Mouse (Mus musculus) megakaryocyte, embryonic 14.5 days (primary cell): ENCODE data around the gene Ptprh. TPM values are rescaled to one million over a fixed set of nuclear protein-coding genes. Genes with fewer than 3 reads are reported as not detected.
A peak's percentile ranks its signal among the peaks of the same experiment; 100 is the strongest.

Experiments used
- H3K27me3 ChIP-seq: replicated peaks from 2 replicates; pipeline ENCODE3; 2012; ENCODE audit warnings: inconsistent platforms
- H3K36me3 ChIP-seq: replicated peaks from 2 replicates; pipeline ENCODE3; 2012; ENCODE audit warnings: low read length, inconsistent platforms, mixed read lengths
- H3K4me1 ChIP-seq: 2 replicates; pipeline ENCODE4 v1.6.1; 2012; ENCODE audit warnings: inconsistent platforms
- H3K4me3 ChIP-seq: replicated peaks from 2 replicates; pipeline ENCODE3; 2012; ENCODE audit warnings: moderate library complexity, mild to moderate bottlenecking, inconsistent platforms
- H3K9me3 ChIP-seq: 2 replicates; pipeline ENCODE4 v1.6.1; 2012; ENCODE audit warnings: inconsistent platforms
- FLI1 ChIP-seq: IDR thresholded peaks from 2 replicates; pipeline ENCODE4 v1.6.1; 2012; ENCODE audit warnings: low read length, inconsistent platforms, mixed read lengths
- GATA1 ChIP-seq: IDR thresholded peaks from 3 replicates; pipeline ENCODE4 v1.6.1; 2012; ENCODE audit warnings: mixed read lengths, low read length, inconsistent platforms, borderline replicate concordance
- polyA plus RNA-seq: library from polyadenylated mRNA; stranded (reverse); fragments of >175 nt; gene quantifications from 2 replicates; pipeline ENCODE4 v1.2.3, GENCODE M21; 2012; ENCODE audit warnings: low replicate concordance; ENCODE audit not compliant: insufficient read depth

Gene Ptprh
- polyA plus RNA-seq, 1 experiment, result 0.16 TPM

DNA sequence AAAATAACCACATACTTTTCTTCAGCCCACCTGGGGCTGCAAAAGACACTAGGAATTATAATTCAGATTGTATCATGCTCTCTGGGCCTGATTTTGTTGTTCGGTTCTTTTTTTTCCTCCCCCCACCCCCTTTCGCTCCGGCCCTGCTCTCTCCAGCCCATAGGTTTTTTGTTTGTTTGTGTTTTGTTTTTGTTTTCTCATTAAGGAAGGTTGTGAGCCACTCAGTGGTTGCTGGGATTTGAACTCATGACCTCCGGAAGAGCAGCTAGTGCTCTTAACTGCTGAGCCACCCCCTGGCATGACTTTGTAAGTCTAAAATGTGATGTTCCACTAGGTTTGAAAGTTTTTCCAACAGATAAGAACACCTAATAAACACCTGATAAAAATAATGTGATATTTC, 100.7 kb downstream of the Ptprh start:
- Histone ChIP-seq H3K4me3 (no peak overlapping the region), H3K36me3 (peaks cover 21% of the 10 kb centered on the region), H3K9me3 (no peaks in the 10 kb centered on the region), H3K27me3 (no peaks in the 10 kb centered on the region), H3K4me1 (peaks cover 79% of the 10 kb centered on the region)
- TF ChIP-seq FLI1 (no peak), GATA1 (no peak)

- TF ChIP-seq GATA1 (no peak), FLI1 (no peak)
- Histone ChIP-seq H3K9me3 (no peaks in the 10 kb centered on the region), H3K36me3 (peaks cover 26% of the 10 kb centered on the region), H3K27me3 (no peaks in the 10 kb centered on the region), H3K4me1 (peaks cover 82% of the 10 kb centered on the region), H3K4me3 (peak overlapping the region; percentile 100)
Observed at GRCm38 (mm10) chr7:4502421-4503090, 101.3 kb downstream of the Ptprh start.

DNA sequence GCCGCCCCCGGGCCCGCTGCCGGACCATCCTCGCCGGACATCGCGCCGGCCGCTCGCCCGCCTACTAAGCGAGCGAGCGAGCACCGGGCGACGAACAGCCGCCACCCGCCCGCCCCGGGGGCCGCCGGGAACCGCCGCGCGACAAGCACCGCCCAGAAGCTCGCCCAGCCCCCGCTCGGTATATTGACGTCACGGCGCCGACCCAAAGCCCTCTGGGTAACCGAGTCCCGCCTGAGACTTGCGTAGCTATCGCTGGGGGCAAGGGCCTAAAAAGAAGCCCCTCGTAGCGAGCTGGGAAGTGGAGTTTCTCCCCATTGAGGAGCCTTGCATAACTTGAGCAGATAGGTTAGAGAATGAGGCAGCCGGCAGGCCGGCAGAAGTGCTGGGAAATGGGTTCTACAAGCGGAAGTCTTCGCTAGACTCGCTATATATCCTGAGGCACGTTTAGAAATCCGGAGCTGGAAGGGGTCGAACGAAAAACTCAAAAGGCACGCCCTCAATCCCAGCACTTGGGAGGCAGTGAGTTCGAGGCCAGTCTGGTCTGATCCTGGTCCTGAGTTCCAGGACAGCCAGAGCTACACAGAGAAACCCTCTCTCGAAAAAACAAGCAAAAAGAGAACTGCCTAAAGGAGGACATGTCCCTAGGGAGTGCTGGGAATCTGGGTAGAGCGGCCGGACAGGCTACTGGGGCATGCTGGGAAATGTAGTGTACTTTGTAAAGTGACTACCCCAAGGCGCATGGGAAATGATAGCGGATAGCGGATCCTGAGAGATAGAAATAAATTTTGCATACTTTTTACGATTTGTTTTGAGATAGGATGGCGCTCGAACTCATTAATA, 102.1 kb downstream of the Ptprh start, which contains the start of gene Ppp1r12c:
Gene Ppp1r12c (minus strand): TSS at position 123 of the 840 bp plus-strand sequence.
- peak within 1 kb of the TSS; percentile 100 for H3K4me3 ChIP-seq
- H3K27me3 ChIP-seq, result no peaks in the 10 kb centered on the region
- peaks cover 83% of the 10 kb centered on the region for H3K4me1 ChIP-seq
- H3K36me3 ChIP-seq, result peaks cover 34% of the 10 kb centered on the region
- TF ChIP-seq FLI1 (no peak), GATA1 (no peak)
- no peaks in the 10 kb centered on the region for H3K9me3 ChIP-seq

DNA sequence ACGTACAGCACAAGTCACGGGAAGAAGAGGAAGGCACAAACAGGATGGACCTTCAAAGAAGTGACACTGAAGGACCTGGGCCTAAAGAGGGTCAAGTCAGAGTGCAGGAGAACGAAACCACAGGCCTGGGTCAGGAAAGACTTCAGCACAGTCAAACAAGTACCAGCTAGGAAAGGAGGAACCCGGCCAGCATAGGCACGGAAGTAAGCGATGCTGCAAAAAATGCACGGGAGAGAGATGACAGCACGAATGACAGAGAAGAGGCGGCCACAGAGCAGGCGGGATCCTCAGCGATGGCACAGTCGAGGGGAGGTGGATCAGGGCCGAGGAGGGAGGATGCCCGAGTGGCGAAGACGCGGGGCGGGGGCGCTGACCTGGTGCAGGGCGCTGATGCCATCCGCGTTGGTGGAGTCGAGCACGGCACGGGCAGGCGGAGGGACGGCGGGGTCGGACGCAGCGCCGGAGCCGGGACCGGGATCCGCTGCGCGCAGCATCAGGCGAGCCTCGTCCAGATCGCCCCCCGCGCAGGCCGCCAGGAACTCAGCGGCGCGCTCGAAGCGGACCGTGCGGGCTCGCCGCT, 102.9 kb downstream of the Ptprh start:
- H3K4me1 ChIP-seq, result peaks cover 84% of the 10 kb centered on the region
- TF ChIP-seq FLI1 (no peak), GATA1 (no peak)
- H3K9me3 ChIP-seq, result no peaks in the 10 kb centered on the region
- peak overlapping the region; percentile 100 for H3K4me3 ChIP-seq
- peaks cover 42% of the 10 kb centered on the region for H3K36me3 ChIP-seq
- H3K27me3 ChIP-seq, result no peaks in the 10 kb centered on the region

- no peaks in the 10 kb centered on the region for H3K9me3 ChIP-seq
- no peaks in the 10 kb centered on the region for H3K27me3 ChIP-seq
- H3K4me3 ChIP-seq, result peak overlapping the region; percentile 100
- peaks cover 84% of the 10 kb centered on the region for H3K4me1 ChIP-seq
- TF ChIP-seq FLI1 (no peak), GATA1 (no peak)
- H3K36me3 ChIP-seq, result peaks cover 61% of the 10 kb centered on the region
Observed at GRCm38 (mm10) chr7:4499034-4499433, 104.8 kb downstream of the Ptprh start.

Other genes starting within 250 kb of the Ptprh start
- gene Gp6, start 206.3 kb downstream of the Ptprh start, polyA plus RNA-seq, result 6.8 and 11.2 TPM in 2 replicates
- gene Rdh13, start 158.4 kb downstream of the Ptprh start, polyA plus RNA-seq, result 0.54 and 1.6 TPM in 2 replicates
- gene Eps8l1, start 143.4 kb downstream of the Ptprh start, polyA plus RNA-seq, result not detected in 2 replicates
- gene Ppp1r12c, start 102.4 kb downstream of the Ptprh start, polyA plus RNA-seq, result 267 and 1,249 TPM in 2 replicates
- gene Tnnt1, start 87.7 kb downstream of the Ptprh start, polyA plus RNA-seq, result 38.2 TPM in 1 of 2 replicates, not detected in the other
- gene Tnni3, start 79.8 kb downstream of the Ptprh start, polyA plus RNA-seq, result 3.9 TPM in 1 of 2 replicates, not detected in the other
- gene Dnaaf3, start 71.6 kb downstream of the Ptprh start, polyA plus RNA-seq, result 1.3 and 5.0 TPM in 2 replicates
- gene Syt5, start 56.5 kb downstream of the Ptprh start, polyA plus RNA-seq, result 2.6 TPM in 1 of 2 replicates, not detected in the other
- 5.3 and 15.1 TPM in 2 replicates for gene Tmem86b, start 27.4 kb upstream of the Ptprh start, polyA plus RNA-seq
- gene Ppp6r1, start 55.0 kb upstream of the Ptprh start, polyA plus RNA-seq, result 361 and 465 TPM in 2 replicates
- gene Hspbp1, start 81.0 kb upstream of the Ptprh start, polyA plus RNA-seq, result 71.8 and 116 TPM in 2 replicates
- 0.08 TPM in 1 of 2 replicates, not detected in the other for gene Brsk1, start 86.6 kb upstream of the Ptprh start, polyA plus RNA-seq
- gene Tmem150b, start 121.2 kb upstream of the Ptprh start, polyA plus RNA-seq, result 0.43 TPM in 1 of 2 replicates, not detected in the other
- gene Kmt5c, start 136.1 kb upstream of the Ptprh start, polyA plus RNA-seq, result 241 and 733 TPM in 2 replicates
- gene Cox6b2, start 149.1 kb upstream of the Ptprh start, polyA plus RNA-seq, result 47.7 and 94.6 TPM in 2 replicates
- gene Fam71e2, start 167.3 kb upstream of the Ptprh start, polyA plus RNA-seq, result not detected in 2 replicates
- 0.26 and 1.9 TPM in 2 replicates for gene Il11, start 178.8 kb upstream of the Ptprh start, polyA plus RNA-seq
- gene Tmem190, start 178.9 kb upstream of the Ptprh start, polyA plus RNA-seq, result not detected in 2 replicates
- gene Tmem238, start 185.6 kb upstream of the Ptprh start, polyA plus RNA-seq, result 29.3 and 145 TPM in 2 replicates
- gene Rpl28, start 188.8 kb upstream of the Ptprh start, polyA plus RNA-seq, result 3,598 and 12,997 TPM in 2 replicates
- gene Ube2s, start 208.5 kb upstream of the Ptprh start, polyA plus RNA-seq, result 217 and 258 TPM in 2 replicates
- 0.07 TPM in 1 of 2 replicates, not detected in the other for gene Shisa7, start 240.7 kb upstream of the Ptprh start, polyA plus RNA-seq